Mouse (Mus musculus): Measurements from ENCODE around the gene Apc2.
A peak's percentile ranks its signal among the peaks of the same experiment; 100 is the strongest.

The Apc2 gene

GRCm38 (mm10) chr10:80315315-80315714 is 19.5 kb downstream of the Apc2 start:
- H3K36me3 ChIP-seq (ENCODE audit: insufficient read depth, low read length) = peaks cover 25% of the 10 kb centered on the region
- no peak for TF ChIP-seq POU5F1 (IDR thresholded peaks at IDR 0.05; ENCODE audit: borderline replicate concordance, low read length)
- TF ChIP-seq CTCF (conservative IDR thresholded peaks at IDR 0.05; ENCODE audit: low read length) = no peak
- no peak for TF ChIP-seq NANOG (IDR thresholded peaks at IDR 0.05; ENCODE audit: borderline replicate concordance, low read length)
- H3K4me3 ChIP-seq (replicated peaks; ENCODE audit: low read length) = peak overlapping the region; percentile 77
- H3K9me3 ChIP-seq (ENCODE audit: low read length) = no peaks in the 10 kb centered on the region
- peaks cover 92% of the 10 kb centered on the region for H3K4me1 ChIP-seq (replicated peaks; ENCODE audit: low read depth, low read length)
- H3K27me3 ChIP-seq (ENCODE audit: insufficient read depth, low read length) = peaks cover 62% of the 10 kb centered on the region

GRCm38 (mm10) chr10:80316359-80316781 is 20.6 kb downstream of the Apc2 start:
- H3K9me3 ChIP-seq (ENCODE audit: low read length) = no peaks in the 10 kb centered on the region
- peaks cover 25% of the 10 kb centered on the region for H3K36me3 ChIP-seq (ENCODE audit: insufficient read depth, low read length)
- no peak for TF ChIP-seq CTCF (conservative IDR thresholded peaks at IDR 0.05; ENCODE audit: low read length)
- TF ChIP-seq NANOG (IDR thresholded peaks at IDR 0.05; ENCODE audit: borderline replicate concordance, low read length) = no peak
- no peak for TF ChIP-seq POU5F1 (IDR thresholded peaks at IDR 0.05; ENCODE audit: borderline replicate concordance, low read length)
- 0 out of 2 replicates have a peak overlapping the region, but pooled peaks have one; percentile 77 for H3K4me3 ChIP-seq (replicated peaks; ENCODE audit: low read length)
- H3K4me1 ChIP-seq (replicated peaks; ENCODE audit: low read depth, low read length) = peaks cover 92% of the 10 kb centered on the region
- H3K27me3 ChIP-seq (ENCODE audit: insufficient read depth, low read length) = peaks cover 51% of the 10 kb centered on the region

GRCm38 (mm10) chr10:80317011-80317410 is 21.2 kb downstream of the Apc2 start:
- Histone ChIP-seq H3K27me3 (ENCODE audit: insufficient read depth, low read length) (peaks cover 47% of the 10 kb centered on the region), H3K4me3 (replicated peaks; ENCODE audit: low read length) (no peak overlapping the region), H3K9me3 (ENCODE audit: low read length) (no peaks in the 10 kb centered on the region), H3K36me3 (ENCODE audit: insufficient read depth, low read length) (peaks cover 25% of the 10 kb centered on the region), H3K4me1 (replicated peaks; ENCODE audit: low read depth, low read length) (peaks cover 91% of the 10 kb centered on the region)
- TF ChIP-seq NANOG (IDR thresholded peaks at IDR 0.05; ENCODE audit: borderline replicate concordance, low read length) = no peak
- no peak for TF ChIP-seq CTCF (conservative IDR thresholded peaks at IDR 0.05; ENCODE audit: low read length)
- no peak for TF ChIP-seq POU5F1 (IDR thresholded peaks at IDR 0.05; ENCODE audit: borderline replicate concordance, low read length)

GRCm38 (mm10) chr10:80320340-80320760 is 24.6 kb downstream of the Apc2 start, which contains the start of gene 2310011J03Rik:
TSS of gene 2310011J03Rik (minus strand) at chr10:80320537.
- TF ChIP-seq POU5F1 (IDR thresholded peaks at IDR 0.05; ENCODE audit: borderline replicate concordance, low read length) (no peak), NANOG (IDR thresholded peaks at IDR 0.05; ENCODE audit: borderline replicate concordance, low read length) (no peak), CTCF (conservative IDR thresholded peaks at IDR 0.05; ENCODE audit: low read length) (no peak)
- H3K27me3 ChIP-seq (ENCODE audit: insufficient read depth, low read length) = peaks cover 41% of the 10 kb centered on the region
- no peaks in the 10 kb centered on the region for H3K9me3 ChIP-seq (ENCODE audit: low read length)
- peaks cover 25% of the 10 kb centered on the region for H3K36me3 ChIP-seq (ENCODE audit: insufficient read depth, low read length)
- H3K4me3 ChIP-seq (replicated peaks; ENCODE audit: low read length) = peak within 1 kb of the TSS; percentile 96
- H3K4me1 ChIP-seq (replicated peaks; ENCODE audit: low read depth, low read length) = peaks cover 85% of the 10 kb centered on the region

- H3K4me1 ChIP-seq (replicated peaks; ENCODE audit: low read depth, low read length) = peaks cover 84% of the 10 kb centered on the region
- H3K36me3 ChIP-seq (ENCODE audit: insufficient read depth, low read length) = peaks cover 25% of the 10 kb centered on the region
- TF ChIP-seq CTCF (conservative IDR thresholded peaks at IDR 0.05; ENCODE audit: low read length) = no peak
- no peak for TF ChIP-seq POU5F1 (IDR thresholded peaks at IDR 0.05; ENCODE audit: borderline replicate concordance, low read length)
- no peak for TF ChIP-seq NANOG (IDR thresholded peaks at IDR 0.05; ENCODE audit: borderline replicate concordance, low read length)
- peaks cover 41% of the 10 kb centered on the region for H3K27me3 ChIP-seq (ENCODE audit: insufficient read depth, low read length)
- H3K4me3 ChIP-seq (replicated peaks; ENCODE audit: low read length) = peak overlapping the region; percentile 96
- H3K9me3 ChIP-seq (ENCODE audit: low read length) = no peaks in the 10 kb centered on the region
Measured at GRCm38 (mm10) chr10:80321014-80321669, 25.4 kb downstream of the Apc2 start.

- H3K9me3 ChIP-seq (ENCODE audit: low read length) = no peaks in the 10 kb centered on the region
- peaks cover 38% of the 10 kb centered on the region for H3K27me3 ChIP-seq (ENCODE audit: insufficient read depth, low read length)
- TF ChIP-seq CTCF (conservative IDR thresholded peaks at IDR 0.05; ENCODE audit: low read length) (no peak), POU5F1 (IDR thresholded peaks at IDR 0.05; ENCODE audit: borderline replicate concordance, low read length) (no peak), NANOG (IDR thresholded peaks at IDR 0.05; ENCODE audit: borderline replicate concordance, low read length) (no peak)
- peaks cover 78% of the 10 kb centered on the region for H3K4me1 ChIP-seq (replicated peaks; ENCODE audit: low read depth, low read length)
- H3K36me3 ChIP-seq (ENCODE audit: insufficient read depth, low read length) = peaks cover 25% of the 10 kb centered on the region
- peak overlapping the region; percentile 96; the same call in 1 of the 2 replicates for H3K4me3 ChIP-seq (replicated peaks; ENCODE audit: low read length)
Measured at GRCm38 (mm10) chr10:80321670-80322581, 26.1 kb downstream of the Apc2 start.

- H3K36me3 ChIP-seq (ENCODE audit: insufficient read depth, low read length) = peaks cover 18% of the 10 kb centered on the region
- peak overlapping the region; percentile 81 for H3K4me3 ChIP-seq (replicated peaks; ENCODE audit: low read length)
- peaks cover 38% of the 10 kb centered on the region for H3K27me3 ChIP-seq (ENCODE audit: insufficient read depth, low read length)
- no peak for TF ChIP-seq POU5F1 (IDR thresholded peaks at IDR 0.05; ENCODE audit: borderline replicate concordance, low read length)
- no peak for TF ChIP-seq NANOG (IDR thresholded peaks at IDR 0.05; ENCODE audit: borderline replicate concordance, low read length)
- no peak for TF ChIP-seq CTCF (conservative IDR thresholded peaks at IDR 0.05; ENCODE audit: low read length)
- H3K9me3 ChIP-seq (ENCODE audit: low read length) = no peaks in the 10 kb centered on the region
- peaks cover 69% of the 10 kb centered on the region for H3K4me1 ChIP-seq (replicated peaks; ENCODE audit: low read depth, low read length)
Measured at GRCm38 (mm10) chr10:80322811-80323211, 27.0 kb downstream of the Apc2 start.

All from E14TG2a.4 (cell line).